Mouse (Mus musculus): ENCODE results near the gene Gm10600.
"Not testable (repeated sequence)": the region's sequence is repeated elsewhere in the genome, so short reads cannot be mapped to it uniquely, and the experiment has no call there.

DNA sequence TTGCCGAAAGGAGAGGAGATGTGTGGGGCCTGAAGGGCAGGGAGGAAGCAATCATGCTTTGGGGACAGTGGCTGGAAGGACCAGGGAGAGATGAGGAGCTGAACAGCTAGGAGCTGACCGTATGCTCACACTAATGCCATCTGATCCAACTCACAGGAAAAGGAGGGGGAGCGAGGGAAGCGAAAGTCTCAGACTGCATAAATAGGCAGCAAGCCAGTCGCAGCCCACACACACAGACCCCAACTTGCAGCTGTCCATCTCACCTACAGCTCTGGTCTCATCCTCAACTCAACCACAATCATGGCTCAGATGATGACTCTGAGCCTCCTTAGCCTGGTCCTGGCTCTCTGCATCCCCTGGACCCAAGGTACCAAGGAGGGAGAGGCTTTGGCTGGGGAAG, 15.0 kb downstream of the Gm10600 start, which contains the start of gene Ccl21b:
- TF ChIP-seq POLR2A (IDR thresholded peaks at IDR 0.05; ENCODE audit: borderline replicate concordance, insufficient read depth, low read length); CTCF (IDR thresholded peaks at IDR 0.05; ENCODE audit: borderline replicate concordance, insufficient read depth, low read depth, low read length): not testable (repeated sequence)
